Mouse (Mus musculus) telencephalon, adult 2 months (tissue): Measurements from ENCODE around the gene Tmem39b.

Experiments used
- DNase-seq: peaks from one replicate; pipeline ENCODE4 v3.0.0-alpha.2; 2011; ENCODE audit warnings: low read depth, low spot score

Gene Tmem39b

GRCm38 (mm10) chr4:129683901-129684493 is 12.6 kb downstream of the Tmem39b start:
- DNase-seq, result no peak

- DNase-seq, result no peak
These were observed 14.8 kb downstream of the Tmem39b start for GRCm38 (mm10) chr4:129681837-129682236.

GRCm38 (mm10) chr4:129672878-129673449 is 23.7 kb downstream of the Tmem39b start:
- no peak for DNase-seq

- DNase-seq, result peak; percentile 94
These were observed 24.4 kb downstream of the Tmem39b start, which contains the start of gene Kpna6 for GRCm38 (mm10) chr4:129672083-129672877. Gene Kpna6, minus strand, starts transcription at chr4:129672767.

- no peak for DNase-seq
These were observed 25.1 kb downstream of the Tmem39b start for GRCm38 (mm10) chr4:129671491-129672082.

GRCm38 (mm10) chr4:129662255-129662813 is 34.3 kb downstream of the Tmem39b start:
- DNase-seq, result no peak

- no peak for DNase-seq
These were observed 35.1 kb downstream of the Tmem39b start for GRCm38 (mm10) chr4:129661584-129661983.

- no peak for DNase-seq
These were observed 41.9 kb downstream of the Tmem39b start for GRCm38 (mm10) chr4:129654770-129655169.

GRCm38 (mm10) chr4:129650359-129650758 is 46.3 kb downstream of the Tmem39b start:
- no peak for DNase-seq

GRCm38 (mm10) chr4:129648656-129649055 is 48.0 kb downstream of the Tmem39b start:
- no peak for DNase-seq

- no peak for DNase-seq
These were observed 51.4 kb downstream of the Tmem39b start for GRCm38 (mm10) chr4:129645204-129645603.

- no peak for DNase-seq
These were observed 54.9 kb downstream of the Tmem39b start for GRCm38 (mm10) chr4:129641756-129642155.

- DNase-seq, result peak; percentile 98
These were observed 55.8 kb downstream of the Tmem39b start, which contains the start of gene Txlna for GRCm38 (mm10) chr4:129640638-129641467. Gene Txlna, minus strand, starts transcription at chr4:129641065.

- DNase-seq, result no peak
These were observed 56.5 kb downstream of the Tmem39b start for GRCm38 (mm10) chr4:129640101-129640637.

GRCm38 (mm10) chr4:129639221-129639620 is 57.4 kb downstream of the Tmem39b start:
- DNase-seq, result no peak

GRCm38 (mm10) chr4:129633852-129634251 is 62.8 kb downstream of the Tmem39b start:
- DNase-seq, result no peak

- DNase-seq, result no peak
These were observed 64.8 kb downstream of the Tmem39b start for GRCm38 (mm10) chr4:129631867-129632266.

- no peak for DNase-seq
These were observed 65.7 kb downstream of the Tmem39b start for GRCm38 (mm10) chr4:129630944-129631343.
